Mouse (Mus musculus): ENCODE data around the gene Tcf21.

- TF ChIP-seq GATA1 (IDR thresholded peaks at IDR 0.05; ENCODE audit: borderline replicate concordance, low read length) (no peak), FLI1 (IDR thresholded peaks at IDR 0.05; ENCODE audit: low read length) (no peak)
These were observed 37.3 kb downstream of the Tcf21 start for GRCm38 (mm10) chr10:22782684-22783083.

All from megakaryocyte, embryonic 14.5 days (primary cell).